Mouse (Mus musculus) testis, adult 2 months (tissue): ENCODE data around the gene Tle2. TPM values are rescaled to one million over a fixed set of nuclear protein-coding genes. Genes with fewer than 3 reads are reported as not detected.

Experiments
- H3K27ac ChIP-seq: fragments of 200-500 bp; 2 replicates; pipeline ENCODE4 v1.5.1; 2012; ENCODE audit warnings: low read depth, low read length; ENCODE audit not compliant: control insufficient read depth, insufficient read depth
- H3K27me3 ChIP-seq: fragments of 200-500 bp; 2 replicates; pipeline ENCODE4 v1.6.1; 2012; ENCODE audit warnings: mild to moderate bottlenecking, low read length, moderate library complexity; ENCODE audit not compliant: control insufficient read depth, insufficient read depth
- H3K36me3 ChIP-seq: fragments of 200-500 bp; 2 replicates; pipeline ENCODE4 v1.6.1; 2012; ENCODE audit warnings: mild to moderate bottlenecking, low read length; ENCODE audit not compliant: control insufficient read depth, insufficient read depth
- H3K4me1 ChIP-seq: fragments of 200-500 bp; 2 replicates; pipeline ENCODE4 v1.6.1; 2012; ENCODE audit warnings: low read length; ENCODE audit not compliant: control insufficient read depth, insufficient read depth
- H3K4me3 ChIP-seq: fragments of 200-500 bp; 2 replicates; pipeline ENCODE4 v1.5.1; 2012; ENCODE audit warnings: low read depth, mild to moderate bottlenecking, low read length, moderate library complexity, mixed read lengths; ENCODE audit not compliant: control insufficient read depth
- CTCF ChIP-seq: fragments of 200-500 bp; IDR thresholded peaks from 2 replicates; pipeline ENCODE4 v1.5.1; 2012; ENCODE audit warnings: low read depth, mild to moderate bottlenecking, inconsistent platforms, low read length, moderate library complexity; ENCODE audit not compliant: control insufficient read depth, insufficient read depth, insufficient replicate concordance
- POLR2A ChIP-seq: fragments of 200-500 bp; IDR thresholded peaks from 2 replicates; pipeline ENCODE4 v1.6.1; 2012; ENCODE audit warnings: low read depth, mild to moderate bottlenecking, inconsistent platforms, low read length, moderate library complexity; ENCODE audit not compliant: control insufficient read depth
- polyA plus RNA-seq: library from polyadenylated mRNA; depleted of rRNA; stranded (reverse); fragments of >200 nt; gene quantifications from 2 replicates; pipeline ENCODE4 v1.2.3, GENCODE M21; 2012

Tle2 gene
- polyA plus RNA-seq, 1 experiment = 19.0 TPM

GRCm38 (mm10) chr10:81570831-81571500, 3.4 kb upstream of the Tle2 start:
- Histone ChIP-seq H3K36me3 (no peaks in the 10 kb centered on the region), H3K4me3 (peak overlapping the region; percentile 68), H3K27ac (peak overlapping the region; percentile 78), H3K27me3 (no peaks in the 10 kb centered on the region), H3K4me1 (peaks cover 41% of the 10 kb centered on the region)
- peak; percentile 30; the same call in 1 of the 2 replicates for TF ChIP-seq POLR2A
- no peak for TF ChIP-seq CTCF

- Histone ChIP-seq H3K4me1 (peaks cover 46% of the 10 kb centered on the region), H3K36me3 (no peaks in the 10 kb centered on the region), H3K27ac (peak overlapping the region; percentile 78), H3K4me3 (peak overlapping the region; percentile 68), H3K27me3 (no peaks in the 10 kb centered on the region)
- TF ChIP-seq CTCF (no peak), POLR2A (no peak; the same call in 1 of the 2 replicates)
Observed at GRCm38 (mm10) chr10:81571501-81571876, 2.9 kb upstream of the Tle2 start.

GRCm38 (mm10) chr10:81572133-81572671, 2.2 kb upstream of the Tle2 start:
- Histone ChIP-seq H3K27me3 (no peaks in the 10 kb centered on the region), H3K4me1 (peaks cover 47% of the 10 kb centered on the region), H3K36me3 (no peaks in the 10 kb centered on the region), H3K27ac (peak overlapping the region; percentile 54), H3K4me3 (0 out of 2 replicates have a peak overlapping the region, but pooled peaks have one; percentile 2)
- no peak for TF ChIP-seq POLR2A
- no peak for TF ChIP-seq CTCF

- no peaks in the 10 kb centered on the region for H3K27me3 ChIP-seq
- H3K4me1 ChIP-seq = peaks cover 47% of the 10 kb centered on the region
Observed at GRCm38 (mm10) chr10:81572975-81573374, 1.4 kb upstream of the Tle2 start.

GRCm38 (mm10) chr10:81575208-81575631, 859 bp downstream of the Tle2 start:
- no peaks in the 10 kb centered on the region for H3K27me3 ChIP-seq
- TF ChIP-seq POLR2A = no peak
- no peak for TF ChIP-seq CTCF
- H3K36me3 ChIP-seq = no peaks in the 10 kb centered on the region
- H3K4me1 ChIP-seq = peaks cover 46% of the 10 kb centered on the region
- H3K4me3 ChIP-seq = peak overlapping the region; percentile 67
- H3K27ac ChIP-seq = peak overlapping the region; percentile 7; the same call in 1 of the 2 replicates

More at GRCm38 (mm10) chr10:81572975-81573374, 1.4 kb upstream of the Tle2 start:
- no peak for TF ChIP-seq POLR2A
- no peak for TF ChIP-seq CTCF
- no peak overlapping the region for H3K4me3 ChIP-seq
- H3K27ac ChIP-seq = peak overlapping the region; percentile 54; the same call in 1 of the 2 replicates
- H3K36me3 ChIP-seq = no peaks in the 10 kb centered on the region

- H3K27ac ChIP-seq = no peak overlapping the region
- H3K36me3 ChIP-seq = no peaks in the 10 kb centered on the region
- peak overlapping the region; percentile 67 for H3K4me3 ChIP-seq
- H3K27me3 ChIP-seq = no peaks in the 10 kb centered on the region
- no peak for TF ChIP-seq POLR2A
- no peak for TF ChIP-seq CTCF
- H3K4me1 ChIP-seq = peaks cover 48% of the 10 kb centered on the region
Observed at GRCm38 (mm10) chr10:81575695-81576094, 1.3 kb downstream of the Tle2 start.

GRCm38 (mm10) chr10:81579967-81580366, 5.6 kb downstream of the Tle2 start:
- peaks cover 21% of the 10 kb centered on the region for H3K4me1 ChIP-seq
- H3K4me3 ChIP-seq = no peak overlapping the region
- H3K36me3 ChIP-seq = no peaks in the 10 kb centered on the region
- no peaks in the 10 kb centered on the region for H3K27me3 ChIP-seq
- no peak overlapping the region for H3K27ac ChIP-seq
- TF ChIP-seq CTCF (no peak), POLR2A (no peak)
